Mouse (Mus musculus) hindbrain, embryonic 11.5 days (tissue): ENCODE results near the gene Tbc1d4. TPM values are rescaled to one million over a fixed set of nuclear protein-coding genes. Genes with fewer than 3 reads are reported as not detected.

Experiments
- ATAC-seq: fragments of 200-750 bp; cut with Nextera tagmentation; 2 replicates; pipeline ENCODE4 v1.8.0; 2017; ENCODE audit warnings: mild to moderate bottlenecking, moderate TSS enrichment, moderate library complexity; ENCODE audit not compliant: low FRiP score
- DNase-seq: peaks from one replicate; pipeline ENCODE4 v3.0.0-alpha.2; 2015; ENCODE audit warnings: low spot score
- H3K27ac ChIP-seq: fragments of 300-500 bp; sonication (generic); 2 replicates; pipeline ENCODE4 v1.5.1; 2014; ENCODE audit warnings: mild to moderate bottlenecking, low read depth, low read length
- H3K27me3 ChIP-seq: fragments of 300-500 bp; sonication (generic); 2 replicates; pipeline ENCODE4 v1.6.1; 2014; ENCODE audit warnings: mild to moderate bottlenecking, low read length, moderate library complexity, mixed read lengths; ENCODE audit not compliant: control insufficient read depth, insufficient read depth
- H3K36me3 ChIP-seq: fragments of 300-500 bp; sonication (generic); 2 replicates; pipeline ENCODE4 v1.6.1; 2014; ENCODE audit warnings: mild to moderate bottlenecking, low read length, moderate library complexity, mixed read lengths; ENCODE audit not compliant: control insufficient read depth, insufficient read depth
- H3K4me1 ChIP-seq: fragments of 300-500 bp; sonication (generic); replicated peaks from 2 replicates; pipeline ENCODE4 v1.6.1; 2014; ENCODE audit warnings: low read length, mixed read lengths; ENCODE audit not compliant: control insufficient read depth, insufficient read depth
- H3K4me2 ChIP-seq: fragments of 300-500 bp; sonication (generic); replicated peaks from 2 replicates; pipeline ENCODE4 v1.6.1; 2014; ENCODE audit warnings: mild to moderate bottlenecking, low read depth, low read length
- H3K4me3 ChIP-seq: fragments of 300-500 bp; sonication (generic); 2 replicates; pipeline ENCODE4 v1.5.1; 2014; ENCODE audit warnings: low read depth, low read length
- H3K9ac ChIP-seq: fragments of 300-500 bp; sonication (generic); 2 replicates; pipeline ENCODE4 v1.6.1; 2014; ENCODE audit warnings: low read depth, low read length
- H3K9me3 ChIP-seq: fragments of 300-500 bp; sonication (generic); 2 replicates; pipeline ENCODE4 v1.6.1; 2016; ENCODE audit warnings: low read length; ENCODE audit not compliant: control insufficient read depth
- WGBS: fragments of 180-500 bp; shearing (Covaris S2); extraction: QIAGEN DNeasy Blood & Tissue Kit; methylation state at CpG from one replicate; pipeline ENCODE4 v1.1.7; 2014; 5-methylcytosine and 5-hydroxymethylcytosine counted together
- polyA plus RNA-seq: library from polyadenylated mRNA; unstranded; fragments of >200 nt; fragmentation: Nextera tagmentation; extraction: Ambion mirVana; gene quantifications from 2 replicates; pipeline ENCODE4 v1.2.1, GENCODE M21; 2014

Gene Tbc1d4
- polyA plus RNA-seq, 1 experiment from 2014 or later, result 5.0 TPM

- WGBS, result 84% methylated on average over 3 of the region's 3 CpGs
- Histone ChIP-seq H3K4me3 (no peak overlapping the region), H3K9me3 (no peaks in the 10 kb centered on the region), H3K9ac (no peak overlapping the region), H3K36me3 (no peaks in the 10 kb centered on the region), H3K4me1 (no peaks in the 10 kb centered on the region), H3K27ac (no peak overlapping the region), H3K4me2 (no peak overlapping the region), H3K27me3 (no peaks in the 10 kb centered on the region)
- no peak for DNase-seq
- ATAC-seq, result no peak
Measured at GRCm38 (mm10) chr14:101559446-101559845, 49.5 kb downstream of the Tbc1d4 start.

- Histone ChIP-seq H3K9me3 (no peaks in the 10 kb centered on the region), H3K4me1 (no peaks in the 10 kb centered on the region), H3K4me2 (no peak overlapping the region), H3K36me3 (no peaks in the 10 kb centered on the region), H3K9ac (no peak overlapping the region), H3K4me3 (no peak overlapping the region), H3K27me3 (no peaks in the 10 kb centered on the region), H3K27ac (no peak overlapping the region)
- DNase-seq (no peak), ATAC-seq (no peak)
- WGBS, result 87% methylated on average over 20 of the region's 20 CpGs
Measured at GRCm38 (mm10) chr14:101548885-101549573, 60.0 kb downstream of the Tbc1d4 start.

- Histone ChIP-seq H3K4me1 (no peaks in the 10 kb centered on the region), H3K36me3 (no peaks in the 10 kb centered on the region), H3K4me3 (no peak overlapping the region), H3K4me2 (no peak overlapping the region), H3K27me3 (no peaks in the 10 kb centered on the region), H3K9ac (no peak overlapping the region), H3K27ac (no peak overlapping the region), H3K9me3 (no peaks in the 10 kb centered on the region)
- ATAC-seq (no peak), DNase-seq (no peak)
- 75% methylated on average over 9 of the region's 9 CpGs for WGBS
Measured at GRCm38 (mm10) chr14:101541863-101542262, 67.1 kb downstream of the Tbc1d4 start.

- 86% methylated on average over 5 of the region's 5 CpGs for WGBS
- DNase-seq (no peak), ATAC-seq (no peak)
- Histone ChIP-seq H3K9ac (no peak overlapping the region), H3K9me3 (no peaks in the 10 kb centered on the region), H3K4me3 (no peak overlapping the region), H3K4me1 (no peaks in the 10 kb centered on the region), H3K27me3 (no peaks in the 10 kb centered on the region), H3K27ac (no peak overlapping the region), H3K36me3 (no peaks in the 10 kb centered on the region), H3K4me2 (no peak overlapping the region)
Measured at GRCm38 (mm10) chr14:101541141-101541540, 67.8 kb downstream of the Tbc1d4 start.

- Histone ChIP-seq H3K4me2 (no peak overlapping the region), H3K36me3 (no peaks in the 10 kb centered on the region), H3K27ac (no peak overlapping the region), H3K4me3 (no peak overlapping the region), H3K9me3 (no peaks in the 10 kb centered on the region), H3K4me1 (no peaks in the 10 kb centered on the region), H3K27me3 (no peaks in the 10 kb centered on the region), H3K9ac (no peak overlapping the region)
- no peak for DNase-seq
- ATAC-seq, result no peak
- 95% methylated on average over 3 of the region's 3 CpGs for WGBS
Measured at GRCm38 (mm10) chr14:101540466-101540865, 68.5 kb downstream of the Tbc1d4 start.

GRCm38 (mm10) chr14:101537906-101538305, 71.1 kb downstream of the Tbc1d4 start:
- DNase-seq (no peak), ATAC-seq (no peak)
- Histone ChIP-seq H3K4me2 (no peak overlapping the region), H3K9ac (no peak overlapping the region), H3K27me3 (no peaks in the 10 kb centered on the region), H3K36me3 (no peaks in the 10 kb centered on the region), H3K4me3 (no peak overlapping the region), H3K4me1 (no peaks in the 10 kb centered on the region), H3K27ac (no peak overlapping the region), H3K9me3 (no peaks in the 10 kb centered on the region)
- 63% methylated on average over 2 of the region's 2 CpGs for WGBS

- WGBS, result 72% methylated on average over 1 of the region's 1 CpGs
- Histone ChIP-seq H3K9me3 (no peaks in the 10 kb centered on the region), H3K4me2 (no peak overlapping the region), H3K4me3 (no peak overlapping the region), H3K36me3 (no peaks in the 10 kb centered on the region), H3K9ac (no peak overlapping the region), H3K4me1 (no peaks in the 10 kb centered on the region), H3K27me3 (no peaks in the 10 kb centered on the region), H3K27ac (no peak overlapping the region)
- ATAC-seq (no peak), DNase-seq (no peak)
Measured at GRCm38 (mm10) chr14:101537413-101537812, 71.6 kb downstream of the Tbc1d4 start.

- DNase-seq, result no peak
- Histone ChIP-seq H3K4me2 (no peak overlapping the region), H3K4me3 (no peak overlapping the region), H3K9ac (no peak overlapping the region), H3K4me1 (no peaks in the 10 kb centered on the region), H3K9me3 (no peaks in the 10 kb centered on the region), H3K27me3 (no peaks in the 10 kb centered on the region), H3K27ac (no peak overlapping the region), H3K36me3 (no peaks in the 10 kb centered on the region)
- no peak for ATAC-seq
- WGBS, result 63% methylated on average over 7 of the region's 7 CpGs
Measured at GRCm38 (mm10) chr14:101532090-101532695, 76.8 kb downstream of the Tbc1d4 start.

GRCm38 (mm10) chr14:101530455-101530854, 78.5 kb downstream of the Tbc1d4 start:
- Histone ChIP-seq H3K9me3 (no peaks in the 10 kb centered on the region), H3K27me3 (no peaks in the 10 kb centered on the region), H3K27ac (no peak overlapping the region), H3K4me3 (no peak overlapping the region), H3K9ac (no peak overlapping the region), H3K4me1 (no peaks in the 10 kb centered on the region), H3K4me2 (no peak overlapping the region), H3K36me3 (no peaks in the 10 kb centered on the region)
- no peak for ATAC-seq
- DNase-seq, result no peak
- 43% methylated on average over 2 of the region's 2 CpGs for WGBS
